Mouse (Mus musculus): ENCODE results near the gene Mrgbp. TPM values are rescaled to one million over a fixed set of nuclear protein-coding genes. Genes with fewer than 3 reads are reported as not detected.

The Mrgbp gene
- total RNA-seq (2014; rRNA removed) (48.2 and 49.3 TPM in 2 replicates), polyA plus RNA-seq (2015; fragmentation: Nextera tagmentation; extraction: Ambion mirVana) (32.5 and 36.0 TPM in 2 replicates)

GRCm38 (mm10) chr2:180581002-180581401, at the start of gene Mrgbp:
Gene Mrgbp (plus strand): TSS chr2:180581304.
- H3K9ac ChIP-seq (replicated peaks; ENCODE audit: low read length) = no peak within 1 kb of the TSS
- H3K4me3 ChIP-seq (ENCODE audit: low read length) = no peak within 1 kb of the TSS
- no peaks in the 10 kb centered on the region for H3K27me3 ChIP-seq (ENCODE audit: insufficient read depth, low read length)
- H3K27ac ChIP-seq = no peak within 1 kb of the TSS
- 52% methylated on average over 3 of the region's 3 CpGs for WGBS
- H3K36me3 ChIP-seq (ENCODE audit: insufficient read depth, low read length) = peaks cover 3% of the 10 kb centered on the region; the same call in 1 of the 2 replicates
- ATAC-seq (no peak), DNase-seq (ENCODE audit: low spot score) (no peak)
- TF ChIP-seq CTCF (IDR thresholded peaks at IDR 0.05; ENCODE audit: low read depth) = no peak
- peaks cover 11% of the 10 kb centered on the region for H3K4me1 ChIP-seq (ENCODE audit: insufficient read depth, low read length)
- no peak within 1 kb of the TSS for H3K4me2 ChIP-seq (ENCODE audit: low read depth, low read length)
- H3K9me3 ChIP-seq (ENCODE audit: low read length) = no peaks in the 10 kb centered on the region

GRCm38 (mm10) chr2:180531671-180532385, 49.3 kb upstream of the Mrgbp start:
- DNase-seq (ENCODE audit: low spot score) (peak; percentile 39), ATAC-seq (no peak)
- Histone ChIP-seq H3K9ac (replicated peaks; ENCODE audit: low read length) (no peak overlapping the region), H3K4me2 (ENCODE audit: low read depth, low read length) (no peak overlapping the region), H3K9me3 (ENCODE audit: low read length) (no peaks in the 10 kb centered on the region), H3K36me3 (ENCODE audit: insufficient read depth, low read length) (no peaks in the 10 kb centered on the region), H3K4me3 (ENCODE audit: low read length) (no peak overlapping the region), H3K27ac (peak overlapping the region; percentile 52), H3K4me1 (ENCODE audit: insufficient read depth, low read length) (peaks cover 9% of the 10 kb centered on the region; the same call in 1 of the 2 replicates), H3K27me3 (ENCODE audit: insufficient read depth, low read length) (peaks cover 4% of the 10 kb centered on the region; the same call in 1 of the 2 replicates)
- 43% methylated on average over 7 of the region's 7 CpGs for WGBS
- no peak for TF ChIP-seq CTCF (IDR thresholded peaks at IDR 0.05; ENCODE audit: low read depth)

GRCm38 (mm10) chr2:180532386-180532995, 48.6 kb upstream of the Mrgbp start:
- no peak for TF ChIP-seq CTCF (IDR thresholded peaks at IDR 0.05; ENCODE audit: low read depth)
- peaks cover 4% of the 10 kb centered on the region; the same call in 1 of the 2 replicates for H3K27me3 ChIP-seq (ENCODE audit: insufficient read depth, low read length)
- no peaks in the 10 kb centered on the region for H3K9me3 ChIP-seq (ENCODE audit: low read length)
- 33% methylated on average over 6 of the region's 6 CpGs for WGBS
- no peak overlapping the region for H3K9ac ChIP-seq (replicated peaks; ENCODE audit: low read length)
- peaks cover 9% of the 10 kb centered on the region; the same call in 1 of the 2 replicates for H3K4me1 ChIP-seq (ENCODE audit: insufficient read depth, low read length)
- H3K4me2 ChIP-seq (ENCODE audit: low read depth, low read length) = no peak overlapping the region
- H3K4me3 ChIP-seq (ENCODE audit: low read length) = no peak overlapping the region
- DNase-seq (ENCODE audit: low spot score) = peak; percentile 61
- H3K36me3 ChIP-seq (ENCODE audit: insufficient read depth, low read length) = no peaks in the 10 kb centered on the region
- ATAC-seq = peak; percentile 24; the same call in 1 of the 2 replicates
- peak overlapping the region; percentile 52 for H3K27ac ChIP-seq

GRCm38 (mm10) chr2:180533237-180533636, 47.9 kb upstream of the Mrgbp start:
- H3K9me3 ChIP-seq (ENCODE audit: low read length) = no peaks in the 10 kb centered on the region
- H3K36me3 ChIP-seq (ENCODE audit: insufficient read depth, low read length) = no peaks in the 10 kb centered on the region
- WGBS = 58% methylated on average over 4 of the region's 4 CpGs
- no peak overlapping the region for H3K4me3 ChIP-seq (ENCODE audit: low read length)
- H3K27me3 ChIP-seq (ENCODE audit: insufficient read depth, low read length) = peaks cover 4% of the 10 kb centered on the region; the same call in 1 of the 2 replicates
- no peak overlapping the region for H3K4me2 ChIP-seq (ENCODE audit: low read depth, low read length)
- H3K9ac ChIP-seq (replicated peaks; ENCODE audit: low read length) = no peak overlapping the region
- no peak for ATAC-seq
- peak overlapping the region; percentile 9; the same call in 1 of the 2 replicates for H3K27ac ChIP-seq
- DNase-seq (ENCODE audit: low spot score) = no peak
- H3K4me1 ChIP-seq (ENCODE audit: insufficient read depth, low read length) = peaks cover 9% of the 10 kb centered on the region; the same call in 1 of the 2 replicates
- TF ChIP-seq CTCF (IDR thresholded peaks at IDR 0.05; ENCODE audit: low read depth) = no peak

GRCm38 (mm10) chr2:180543675-180544074, 37.4 kb upstream of the Mrgbp start:
- no peak for ATAC-seq
- Histone ChIP-seq H3K9ac (replicated peaks; ENCODE audit: low read length) (no peak overlapping the region), H3K9me3 (ENCODE audit: low read length) (no peaks in the 10 kb centered on the region), H3K4me1 (ENCODE audit: insufficient read depth, low read length) (0 out of 2 replicates have a peak, but pooled peaks cover 8% of the 10 kb centered on the region), H3K4me3 (ENCODE audit: low read length) (no peak overlapping the region), H3K36me3 (ENCODE audit: insufficient read depth, low read length) (no peaks in the 10 kb centered on the region), H3K27ac (no peak overlapping the region), H3K4me2 (ENCODE audit: low read depth, low read length) (no peak overlapping the region), H3K27me3 (ENCODE audit: insufficient read depth, low read length) (no peaks in the 10 kb centered on the region)
- no peak for TF ChIP-seq CTCF (IDR thresholded peaks at IDR 0.05; ENCODE audit: low read depth)
- WGBS = 41% methylated on average over 2 of the region's 2 CpGs
- no peak for DNase-seq (ENCODE audit: low spot score)

- no peak for TF ChIP-seq CTCF (IDR thresholded peaks at IDR 0.05; ENCODE audit: low read depth)
- H3K9me3 ChIP-seq (ENCODE audit: low read length) = no peaks in the 10 kb centered on the region
- no peak overlapping the region for H3K4me3 ChIP-seq (ENCODE audit: low read length)
- no peaks in the 10 kb centered on the region for H3K27me3 ChIP-seq (ENCODE audit: insufficient read depth, low read length)
- H3K4me1 ChIP-seq (ENCODE audit: insufficient read depth, low read length) = 0 out of 2 replicates have a peak, but pooled peaks cover 8% of the 10 kb centered on the region
- WGBS = 84% methylated on average over 18 of the region's 18 CpGs
- H3K9ac ChIP-seq (replicated peaks; ENCODE audit: low read length) = no peak overlapping the region
- no peak overlapping the region for H3K27ac ChIP-seq
- no peaks in the 10 kb centered on the region for H3K36me3 ChIP-seq (ENCODE audit: insufficient read depth, low read length)
- DNase-seq (ENCODE audit: low spot score) (no peak), ATAC-seq (no peak)
- no peak overlapping the region for H3K4me2 ChIP-seq (ENCODE audit: low read depth, low read length)
Observed at GRCm38 (mm10) chr2:180545046-180545445, 36.1 kb upstream of the Mrgbp start.

Measured in hindbrain, postnatal 0 days (tissue).